Mouse (Mus musculus) spleen, postnatal 14 days (tissue): Measurements from ENCODE around the gene Hdac7.

Experiments used
- DNase-seq, 2 experiments: peaks; one replicate each; pipeline ENCODE4 v3.0.0; 2021 to 2022; ENCODE audit warnings: low spot score in 2 of 2

Hdac7 gene

GRCm38 (mm10) chr15:97854551-97854950 lies 10.2 kb upstream of the Hdac7 start:
- no peak for DNase-seq

DNA sequence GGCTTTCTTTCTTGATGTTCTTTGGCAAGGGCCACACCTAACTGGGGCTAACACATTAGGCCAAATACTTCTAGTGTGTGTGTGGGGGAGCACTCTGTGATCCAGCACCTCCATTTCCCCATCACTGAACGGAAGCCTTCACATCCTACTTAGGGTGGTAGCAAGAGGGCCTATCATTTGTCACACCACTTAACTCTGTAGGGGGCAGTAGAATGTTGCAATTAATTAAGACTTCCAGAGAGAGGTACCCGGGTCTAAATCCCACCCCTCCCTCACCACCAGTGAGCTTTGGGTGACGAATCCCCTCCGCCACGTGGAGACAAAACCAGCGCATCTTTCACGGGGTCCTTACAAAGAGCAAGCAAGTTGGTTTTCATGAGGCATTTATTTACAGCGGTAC lies 9.8 kb upstream of the Hdac7 start:
- no peak for DNase-seq

DNA sequence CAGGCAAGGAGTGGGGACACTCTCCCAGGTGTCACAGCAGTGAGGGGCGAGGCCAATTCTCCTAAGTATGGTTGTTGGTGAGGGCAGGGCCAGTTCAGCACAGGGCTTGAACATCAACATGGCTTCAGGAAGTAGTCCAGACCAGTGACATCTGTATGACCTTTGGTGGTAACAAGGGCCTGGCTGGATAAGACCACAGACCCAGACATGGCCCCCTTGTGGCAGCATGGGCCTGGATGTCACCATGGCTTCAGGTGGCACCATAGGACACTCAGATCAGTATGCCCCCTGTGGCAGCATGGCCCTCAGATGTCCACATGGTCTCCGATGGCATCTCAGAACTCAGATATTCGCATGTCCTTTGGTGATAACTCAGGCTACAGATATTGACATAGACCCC lies 8.0 kb upstream of the Hdac7 start:
- DNase-seq = no peak

DNA sequence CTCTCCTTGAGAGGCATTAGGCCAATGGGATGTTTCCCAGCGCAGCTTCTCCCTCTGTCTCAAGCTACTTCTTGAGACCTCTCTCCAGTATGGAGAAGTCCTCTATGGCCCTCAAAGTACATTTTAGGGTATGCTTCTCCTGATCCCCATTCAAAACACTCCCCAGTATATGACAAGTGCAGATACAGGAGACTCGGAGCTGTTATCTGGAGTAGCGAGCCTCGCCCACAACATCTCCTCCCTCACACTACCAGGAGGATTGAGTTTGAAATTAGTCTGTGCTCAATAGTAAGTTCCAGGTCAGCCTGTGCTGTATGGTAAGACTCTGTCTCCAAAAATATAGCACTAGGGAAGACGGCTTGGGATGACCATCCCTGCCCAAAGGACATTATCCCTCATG lies 6.7 kb upstream of the Hdac7 start:
- DNase-seq = no peak

GRCm38 (mm10) chr15:97850441-97850840 lies 6.1 kb upstream of the Hdac7 start:
- peak in 1 of 2 experiments; percentile 40 for DNase-seq

GRCm38 (mm10) chr15:97849116-97849911 lies 5.0 kb upstream of the Hdac7 start:
- DNase-seq = peak; percentile 65 to 82

GRCm38 (mm10) chr15:97847866-97848265 lies 3.6 kb upstream of the Hdac7 start:
- no peak for DNase-seq

- no peak for DNase-seq
Measured at GRCm38 (mm10) chr15:97847285-97847684, 3.0 kb upstream of the Hdac7 start.

DNA sequence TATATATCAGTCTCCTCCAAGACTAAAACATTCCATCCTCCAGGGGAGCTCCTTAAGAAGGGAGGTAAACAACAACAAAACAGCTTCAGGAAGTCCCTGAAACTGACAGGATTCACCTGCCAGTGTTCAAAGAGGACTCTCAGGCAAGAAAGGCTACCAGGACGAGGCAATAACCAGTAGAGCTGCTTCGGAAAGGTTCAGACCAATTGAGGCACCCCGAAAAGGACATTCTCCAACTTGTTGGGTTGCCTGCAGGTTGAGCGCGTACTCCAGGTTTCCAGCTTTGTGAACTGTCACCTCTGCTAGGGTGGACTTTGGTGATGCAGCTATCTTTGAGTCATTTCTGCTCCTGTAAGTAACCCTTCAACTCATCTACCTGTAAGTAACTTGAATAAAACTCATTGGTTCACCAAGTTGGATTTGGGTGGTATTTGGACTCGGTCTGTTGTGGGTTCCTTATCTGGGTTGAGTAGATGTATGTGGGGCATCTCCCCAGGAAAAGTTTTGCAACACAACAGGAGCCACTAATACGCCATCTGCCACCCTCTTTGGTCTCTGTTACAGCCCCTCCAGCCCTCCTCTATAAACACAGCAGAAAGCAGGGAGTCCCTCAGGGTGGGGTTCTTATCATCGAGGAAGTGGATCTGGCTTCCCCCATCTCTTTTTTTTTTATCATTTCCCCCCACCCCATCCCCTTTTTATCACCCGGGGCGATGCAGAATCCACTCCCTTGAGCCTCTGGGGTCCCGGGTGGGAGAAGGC lies 2.0 kb upstream of the Hdac7 start:
- DNase-seq = no peak

DNA sequence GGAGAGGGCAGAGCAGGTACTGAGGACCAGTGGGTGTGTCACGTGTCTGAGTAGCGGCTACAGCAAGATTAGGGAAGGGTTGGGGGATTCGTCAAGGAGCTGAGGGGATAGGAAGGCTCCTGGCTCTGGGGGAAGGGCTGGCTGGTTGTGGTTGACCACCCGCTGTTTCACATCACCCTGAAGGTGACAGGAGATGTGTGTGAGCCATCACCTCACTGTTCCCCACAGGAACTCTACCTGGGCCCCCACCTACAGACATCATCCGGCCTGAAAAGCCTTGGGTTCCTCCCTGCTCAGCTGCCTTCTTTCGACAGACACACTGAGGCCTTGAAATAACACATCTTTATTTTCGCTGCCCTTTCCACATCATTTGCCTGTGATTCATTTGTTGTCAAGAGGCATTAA lies 1.1 kb downstream of the Hdac7 start:
- DNase-seq = no peak

DNA sequence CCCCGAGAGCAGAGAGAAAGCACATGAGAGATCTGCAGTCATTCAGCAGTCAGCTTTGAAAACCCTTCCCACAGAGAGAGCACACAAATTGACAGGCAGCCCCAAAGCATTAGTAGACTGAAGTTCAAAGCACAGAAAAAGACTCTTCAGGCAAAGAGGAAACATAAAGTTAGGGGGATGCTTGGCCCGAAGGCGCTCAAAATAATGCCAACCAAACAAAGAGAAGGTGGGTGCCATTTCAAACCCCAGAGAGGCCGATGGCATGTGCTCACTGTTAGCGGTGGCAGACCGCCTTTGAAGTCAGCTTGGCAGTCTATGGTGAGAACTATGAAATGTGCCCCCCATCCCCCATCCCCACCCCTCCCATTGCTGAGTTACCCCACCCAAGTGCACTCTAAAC lies 2.2 kb downstream of the Hdac7 start:
- DNase-seq = no peak

- no peak for DNase-seq
Measured at GRCm38 (mm10) chr15:97841383-97841782, 2.9 kb downstream of the Hdac7 start.

- no peak for DNase-seq
Measured at GRCm38 (mm10) chr15:97840781-97841180, 3.5 kb downstream of the Hdac7 start.

DNA sequence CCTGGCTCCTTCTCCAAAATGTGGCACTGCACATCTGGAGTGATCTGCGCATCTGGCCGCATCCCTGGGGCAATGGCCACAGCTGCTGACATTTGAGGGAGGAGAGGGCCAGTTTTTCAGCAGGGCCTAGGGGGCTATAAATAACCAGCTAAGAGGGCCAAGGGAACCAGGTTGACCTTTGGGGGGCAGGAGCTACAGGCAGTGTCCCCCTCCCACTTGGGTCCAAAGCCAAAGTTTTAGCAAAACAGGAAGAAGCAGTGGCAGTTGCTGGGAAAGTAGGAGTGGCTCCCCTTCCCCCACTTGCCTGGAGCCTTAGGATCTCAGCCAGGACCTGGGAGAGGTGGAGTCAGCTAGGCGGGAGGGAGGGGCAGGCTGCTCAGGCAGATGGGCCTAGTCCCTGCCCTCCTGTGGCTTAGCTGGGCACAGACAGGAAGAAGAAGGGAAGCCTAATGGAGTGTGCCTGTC lies 4.3 kb downstream of the Hdac7 start:
- no peak for DNase-seq

DNA sequence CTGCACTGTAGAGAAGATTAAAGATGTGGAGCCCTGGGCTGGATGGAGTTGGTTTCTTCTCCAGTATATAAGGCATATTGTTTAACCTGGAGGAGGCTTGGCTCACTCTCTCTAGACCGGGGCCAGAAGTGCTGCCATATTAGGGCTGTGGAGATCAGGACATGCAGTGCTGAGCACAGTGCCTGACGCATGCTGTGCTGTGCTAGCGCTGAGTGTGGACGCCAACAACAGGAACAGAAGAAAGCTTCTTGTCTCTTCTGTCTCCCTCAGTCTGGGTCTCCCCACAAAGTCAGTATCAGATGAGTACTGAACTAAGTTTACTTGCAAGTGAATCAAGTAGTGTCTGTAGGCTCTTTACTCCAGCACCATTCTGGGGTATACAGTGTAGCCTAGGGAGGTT lies 4.8 kb downstream of the Hdac7 start:
- DNase-seq = no peak

GRCm38 (mm10) chr15:97839012-97839411 lies 5.3 kb downstream of the Hdac7 start:
- DNase-seq = no peak

GRCm38 (mm10) chr15:97838395-97838794 lies 5.9 kb downstream of the Hdac7 start:
- no peak for DNase-seq

DNA sequence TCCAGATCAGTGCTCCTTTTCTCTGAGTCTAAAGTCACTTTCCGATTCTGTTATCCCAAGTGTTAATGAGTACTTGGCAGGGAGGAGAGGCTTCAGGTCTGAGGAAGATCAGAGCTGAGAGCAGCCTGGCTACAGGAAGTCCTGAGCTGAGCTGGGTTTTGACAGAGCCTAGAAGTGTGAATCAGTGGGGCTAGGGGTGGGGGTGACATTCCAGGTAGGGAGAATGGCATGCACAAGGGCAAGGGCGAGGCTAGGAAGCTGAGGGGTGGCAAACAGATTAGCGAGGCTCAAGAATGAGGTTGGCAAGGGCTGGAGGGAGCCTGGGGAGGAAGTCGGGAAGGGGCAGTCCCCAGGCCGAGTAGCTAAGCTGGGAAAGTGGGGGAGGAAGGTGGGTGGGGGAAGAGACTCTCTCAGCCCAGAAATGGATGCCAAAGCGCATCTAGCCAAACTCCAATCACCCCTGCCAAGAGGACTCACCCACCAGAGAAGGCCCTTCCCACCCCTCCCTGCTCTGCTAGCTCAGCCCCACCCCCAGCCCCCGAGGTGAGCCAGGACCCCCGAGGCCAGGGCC lies 6.7 kb downstream of the Hdac7 start:
- no peak for DNase-seq

GRCm38 (mm10) chr15:97836894-97837247 lies 7.4 kb downstream of the Hdac7 start:
- DNase-seq = no peak

DNA sequence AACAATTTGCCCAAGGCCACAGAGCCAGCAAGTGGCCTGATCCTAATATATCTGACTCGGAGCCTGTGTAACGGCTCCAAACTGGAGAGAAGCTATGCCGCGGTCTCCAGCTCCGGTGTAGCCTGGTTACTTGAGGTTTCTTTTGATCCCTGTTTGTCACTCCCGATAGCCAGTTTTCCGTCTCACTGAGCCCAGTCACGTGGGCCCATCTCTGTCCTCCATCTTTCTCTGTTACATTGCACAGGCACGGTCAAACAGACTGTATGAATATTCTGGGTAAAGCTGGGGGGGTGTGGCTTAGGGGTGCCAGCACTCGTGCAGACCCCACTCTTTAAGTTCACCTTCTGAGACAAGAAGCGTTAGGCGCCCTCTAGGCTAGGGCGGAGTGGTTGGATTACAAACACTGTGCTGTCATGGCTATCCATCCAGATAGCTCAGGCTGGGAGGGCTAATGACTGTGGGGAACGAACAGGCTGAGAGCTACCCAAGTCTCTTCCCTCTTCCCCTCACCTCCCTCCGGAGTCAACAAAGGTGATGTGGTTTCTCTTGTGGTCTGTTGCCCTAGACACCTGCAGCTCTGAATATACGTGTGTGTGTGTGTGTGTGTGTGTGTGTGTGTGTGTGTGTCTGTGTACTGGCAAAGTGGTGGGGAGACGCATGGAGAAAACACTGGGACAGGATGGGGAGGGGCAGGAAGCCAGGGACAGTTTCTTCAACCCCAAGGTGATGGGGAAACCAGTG lies 8.0 kb downstream of the Hdac7 start:
- no peak for DNase-seq

- no peak for DNase-seq
Measured at GRCm38 (mm10) chr15:97832764-97833479, 11.4 kb downstream of the Hdac7 start.
